Mouse (Mus musculus): ENCODE results near the gene Olfr1133.
"Not testable (repeated sequence)": the region's sequence is repeated elsewhere in the genome, so short reads cannot be mapped to it uniquely, and the experiment has no call there.

The Olfr1133 gene

DNA sequence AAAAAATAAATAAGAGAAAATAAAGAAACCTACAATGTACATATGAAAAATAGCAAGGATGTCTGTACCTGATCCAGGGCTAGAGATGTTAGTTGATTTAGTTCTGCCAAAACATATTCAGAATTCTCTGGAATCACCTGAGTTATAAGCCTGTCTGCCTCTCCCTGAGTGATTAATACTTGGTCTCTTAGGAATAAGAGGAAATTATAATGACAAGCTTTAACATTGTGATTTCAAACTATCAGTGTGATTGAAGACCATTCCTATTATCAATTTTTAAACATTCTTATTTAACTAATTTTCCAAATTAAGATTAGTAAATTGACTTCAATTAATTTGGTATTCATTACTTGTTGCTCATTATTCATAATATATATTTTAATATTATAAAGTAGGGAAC lies at the start of gene Olfr1133:
Gene Olfr1133, minus strand, starts transcription at position 101 of the 400 bp plus-strand sequence.
- DNase-seq = no peak

DNA sequence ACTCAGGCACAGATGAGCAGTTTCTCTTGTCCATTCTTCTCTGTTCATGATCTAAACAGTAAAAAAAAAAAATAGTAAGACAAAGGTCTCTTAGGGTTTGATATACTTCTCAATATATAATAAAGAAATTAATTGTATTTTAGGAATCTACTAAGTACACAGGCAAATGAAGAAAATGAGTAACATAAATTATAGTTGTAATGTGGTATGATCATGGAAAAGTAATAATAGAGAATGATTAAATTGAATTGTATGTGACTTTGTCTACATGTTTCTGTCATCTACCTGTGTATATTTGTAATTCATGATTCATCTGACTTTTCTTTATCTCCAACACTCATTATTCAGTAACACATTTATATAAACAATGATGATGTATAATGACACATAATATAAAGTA lies 46.7 kb upstream of the Olfr1133 start, which contains the start of gene Olfr1136:
Gene Olfr1136, minus strand, starts transcription at position 101 of the 400 bp plus-strand sequence.
- DNase-seq = no peak

DNA sequence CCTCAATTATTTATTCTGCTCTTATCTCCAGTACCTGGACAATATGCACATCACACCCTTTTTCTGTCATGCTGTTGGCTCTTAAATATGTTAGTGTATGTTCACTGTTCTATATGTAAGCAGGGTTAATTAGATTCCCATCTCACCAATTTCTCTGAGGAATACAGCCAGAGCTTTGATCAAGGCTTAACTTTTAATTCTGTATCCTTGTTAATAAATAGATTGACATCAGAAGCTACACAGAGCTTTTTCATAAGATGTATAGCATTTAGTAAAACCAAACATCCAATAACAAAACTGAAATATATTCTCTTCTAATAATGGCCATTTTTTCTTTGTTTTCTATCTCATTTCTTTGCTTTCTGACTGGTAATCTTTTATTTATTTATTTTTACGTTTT lies 26.4 kb upstream of the Olfr1133 start, which contains the start of gene Olfr1135:
Gene Olfr1135, minus strand, starts transcription at position 101 of the 400 bp plus-strand sequence.
- DNase-seq = no peak

DNA sequence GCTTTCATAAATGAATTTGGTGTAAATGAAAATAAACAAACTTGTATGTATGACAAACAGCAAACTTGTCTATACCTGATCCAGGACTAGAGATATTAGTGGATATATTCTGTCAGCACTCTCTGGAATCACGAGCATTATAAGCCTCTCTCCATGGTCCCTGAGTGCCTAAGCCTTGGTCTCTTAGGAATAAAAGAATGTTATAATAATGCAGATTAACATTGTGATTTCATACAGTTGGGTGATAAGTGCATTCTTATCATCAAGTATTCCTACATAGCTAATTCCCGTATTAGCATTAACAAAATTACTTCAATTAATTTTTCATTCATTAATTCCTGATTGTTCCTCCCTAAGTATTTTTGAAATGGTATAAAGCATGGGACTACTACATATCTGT lies 11.2 kb upstream of the Olfr1133 start, which contains the start of gene Olfr1134:
Gene Olfr1134, minus strand, starts transcription at position 101 of the 400 bp plus-strand sequence.
- DNase-seq = no peak

DNA sequence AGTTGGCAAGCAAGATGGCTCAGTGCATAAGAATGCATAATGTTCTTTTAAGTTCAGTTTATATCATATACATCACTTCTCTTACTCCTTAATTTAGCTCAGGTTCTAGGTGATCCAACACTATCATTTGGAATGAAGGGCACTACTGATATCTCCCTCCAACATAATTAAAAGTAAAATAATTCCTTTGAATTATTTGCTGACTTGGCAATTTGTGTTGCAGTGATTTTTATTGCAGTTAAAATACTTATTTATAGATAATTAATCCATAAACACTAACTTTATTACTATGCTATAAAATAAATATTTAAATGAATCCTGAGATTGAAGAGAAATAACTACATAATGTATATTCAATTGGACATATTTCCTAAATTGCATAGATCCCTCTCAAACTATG lies 4.7 kb downstream of the Olfr1133 start:
- DNase-seq = no peak

DNA sequence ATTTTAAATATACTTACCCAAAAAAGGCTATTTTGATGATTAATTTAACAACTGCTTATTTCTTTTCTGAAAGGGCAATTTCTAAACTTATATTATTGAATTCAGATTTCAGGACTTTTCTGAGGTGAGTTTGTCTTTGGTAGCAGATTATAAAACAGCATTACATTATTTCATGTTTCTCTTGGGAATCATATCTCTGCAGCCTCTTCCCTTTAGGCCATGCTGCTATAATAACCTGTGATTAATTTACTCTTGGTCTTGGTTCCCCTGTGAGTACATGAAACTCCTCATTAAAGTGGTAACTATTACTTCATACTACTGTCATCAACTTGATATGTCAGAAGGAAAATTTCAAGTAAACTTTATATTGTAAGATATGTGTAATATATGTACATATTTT lies 9.7 kb downstream of the Olfr1133 start, which contains the start of gene Olfr1132:
Gene Olfr1132, minus strand, starts transcription at position 101 of the 400 bp plus-strand sequence.
- DNase-seq = no peak

DNA sequence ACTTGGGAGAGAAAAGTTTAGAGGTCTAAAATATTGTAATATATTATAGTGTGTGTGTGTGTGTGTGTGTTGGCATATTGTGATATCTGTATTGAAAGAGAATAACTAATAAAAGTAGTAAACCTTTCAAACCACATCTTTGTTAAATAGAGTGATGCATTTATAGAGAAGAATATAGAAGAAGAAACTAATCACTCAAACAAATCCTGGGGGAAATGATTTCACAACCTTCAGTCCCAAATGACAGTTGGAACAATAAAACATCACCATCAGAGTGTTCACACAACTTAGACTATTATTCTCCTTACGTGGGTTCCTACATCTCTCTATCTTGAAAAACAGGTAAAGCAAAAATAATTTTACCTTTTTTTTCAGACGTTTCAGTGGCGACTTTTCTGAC lies 20.4 kb downstream of the Olfr1133 start, which contains the start of gene Olfr1131:
Gene Olfr1131, plus strand, starts transcription at position 301 of the 400 bp plus-strand sequence.
- no peak for DNase-seq

DNA sequence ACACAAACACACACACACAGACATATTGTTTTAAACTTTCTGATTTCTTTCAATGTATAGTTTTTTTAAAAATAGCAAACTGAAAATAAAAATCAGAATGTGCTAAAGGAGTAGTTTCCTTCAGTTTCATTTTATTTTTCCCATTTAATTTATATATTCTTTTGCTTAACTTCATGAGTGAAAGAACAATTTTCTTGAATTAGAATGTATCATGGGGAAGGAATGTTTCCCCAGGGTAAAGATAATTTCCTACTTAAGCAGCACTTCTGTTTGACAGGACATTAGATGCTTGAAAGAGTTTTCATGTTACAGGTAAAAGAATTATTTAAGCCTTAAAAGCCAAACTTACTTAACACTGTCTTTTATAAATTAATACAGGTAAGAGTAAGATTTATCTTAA lies 41.3 kb downstream of the Olfr1133 start, which contains the start of gene Olfr1130:
Gene Olfr1130, plus strand, starts transcription at position 301 of the 400 bp plus-strand sequence.
- not testable (repeated sequence) for DNase-seq
